Mouse (Mus musculus) CD4-positive, CD25-positive, alpha-beta regulatory T cell, adult 9 weeks (primary cell): ENCODE results near the gene Rps21. TPM values are rescaled to one million over a fixed set of nuclear protein-coding genes. Genes with fewer than 3 reads are reported as not detected.

Experiments used
- polyA plus RNA-seq: library from polyadenylated mRNA; unstranded; fragments of 100-300 nt; shearing (Covaris generic); gene quantifications from one replicate; pipeline ENCODE4 v1.2.1, GENCODE M21; 2017

The Rps21 gene
- 936 TPM for polyA plus RNA-seq

GRCm38 (mm10) chr2:180257001-180257521 lies at the start of gene Rps21:
Rps21 (plus strand) TSS chr2:180257377.

GRCm38 (mm10) chr2:180225762-180226378 lies 31.3 kb upstream of the Rps21 start, which contains the start of gene Lama5:
Lama5 (minus strand) TSS chr2:180225859.

GRCm38 (mm10) chr2:180273394-180274244 lies 16.4 kb downstream of the Rps21 start, which contains the start of gene Cables2:
Cables2 (minus strand) TSS chr2:180273496.

GRCm38 (mm10) chr2:180289440-180290108 lies 32.4 kb downstream of the Rps21 start, which contains the start of gene Rbbp8nl:
Rbbp8nl (minus strand) TSS chr2:180289879.

Other genes starting within 250 kb of the Rps21 start
- 1.8 TPM for gene Lsm14b, start 232.4 kb upstream of the Rps21 start, polyA plus RNA-seq
- 507 TPM for gene Psma7, start 214.9 kb upstream of the Rps21 start, polyA plus RNA-seq
- gene Ss18l1, start 214.9 kb upstream of the Rps21 start, polyA plus RNA-seq = 3.3 TPM
- gene Mtg2, start 186.8 kb upstream of the Rps21 start, polyA plus RNA-seq = 56.9 TPM
- gene Hrh3, start 152.9 kb upstream of the Rps21 start, polyA plus RNA-seq = not detected
- gene Osbpl2, start 138.1 kb upstream of the Rps21 start, polyA plus RNA-seq = 44.2 TPM
- 158 TPM for gene Adrm1, start 85.9 kb upstream of the Rps21 start, polyA plus RNA-seq
- gene Lama5, start 31.5 kb upstream of the Rps21 start, polyA plus RNA-seq = 0.47 TPM
- 1.7 TPM for gene Cables2, start 16.1 kb downstream of the Rps21 start, polyA plus RNA-seq
- 0.24 TPM for gene Rbbp8nl, start 32.5 kb downstream of the Rps21 start, polyA plus RNA-seq
- not detected for gene Gata5, start 77.3 kb downstream of the Rps21 start, polyA plus RNA-seq
- gene Slco4a1, start 198.9 kb downstream of the Rps21 start, polyA plus RNA-seq = 1.7 TPM
- not detected for gene Ntsr1, start 242.6 kb downstream of the Rps21 start, polyA plus RNA-seq